Mouse (Mus musculus): Measurements from ENCODE around the gene Gm43518. TPM values are rescaled to one million over a fixed set of nuclear protein-coding genes. Genes with fewer than 3 reads are reported as not detected.

The Gm43518 gene
- total RNA-seq, 4 experiments from 2014 or later = 0.94 TPM; not detected in 3

GRCm38 (mm10) chr5:123933556-123933955, 6.3 kb downstream of the Gm43518 start:
- no peak for DNase-seq (ENCODE audit: low spot score in 2 of 2)

GRCm38 (mm10) chr5:123933957-123934591, 6.9 kb downstream of the Gm43518 start:
- no peak for DNase-seq (ENCODE audit: low spot score in 2 of 2)

- DNase-seq (ENCODE audit: low spot score in 2 of 2) = no peak
These were observed 8.7 kb downstream of the Gm43518 start for GRCm38 (mm10) chr5:123935931-123936330.

GRCm38 (mm10) chr5:123938479-123938878, 11.3 kb downstream of the Gm43518 start:
- DNase-seq (ENCODE audit: low spot score in 2 of 2) = no peak

- DNase-seq (ENCODE audit: low spot score in 2 of 2) = no peak
These were observed 19.3 kb downstream of the Gm43518 start for GRCm38 (mm10) chr5:123946546-123946945.

- no peak for DNase-seq (ENCODE audit: low spot score in 2 of 2)
These were observed 20.0 kb downstream of the Gm43518 start for GRCm38 (mm10) chr5:123947041-123947761.

- DNase-seq (ENCODE audit: low spot score in 2 of 2) = no peak
These were observed 25.3 kb downstream of the Gm43518 start for GRCm38 (mm10) chr5:123952365-123953045.

GRCm38 (mm10) chr5:123957213-123957612, 30.0 kb downstream of the Gm43518 start:
- DNase-seq (ENCODE audit: low spot score in 2 of 2) = no peak

GRCm38 (mm10) chr5:123959018-123959417, 31.8 kb downstream of the Gm43518 start:
- no peak for DNase-seq (ENCODE audit: low spot score in 2 of 2)

- DNase-seq (ENCODE audit: low spot score in 2 of 2) = no peak
These were observed 32.9 kb downstream of the Gm43518 start for GRCm38 (mm10) chr5:123960129-123960528.

- DNase-seq (ENCODE audit: low spot score in 2 of 2) = no peak
These were observed 33.8 kb downstream of the Gm43518 start for GRCm38 (mm10) chr5:123961046-123961445.

- DNase-seq (ENCODE audit: low spot score in 2 of 2) = no peak
These were observed 37.0 kb downstream of the Gm43518 start for GRCm38 (mm10) chr5:123964208-123964607.

GRCm38 (mm10) chr5:123966759-123967158, 39.5 kb downstream of the Gm43518 start:
- DNase-seq (ENCODE audit: low spot score in 2 of 2) = no peak

- DNase-seq (ENCODE audit: low spot score in 2 of 2) = no peak
These were observed 41.2 kb downstream of the Gm43518 start for GRCm38 (mm10) chr5:123968468-123968867.

- DNase-seq (ENCODE audit: low spot score in 2 of 2) = no peak
These were observed 42.0 kb downstream of the Gm43518 start for GRCm38 (mm10) chr5:123969216-123969615.

GRCm38 (mm10) chr5:123970576-123970975, 43.4 kb downstream of the Gm43518 start:
- no peak for DNase-seq (ENCODE audit: low spot score in 2 of 2)

GRCm38 (mm10) chr5:123972453-123972852, 45.2 kb downstream of the Gm43518 start:
- no peak for DNase-seq (ENCODE audit: low spot score in 2 of 2)

- peak; percentile 57 to 58 for DNase-seq (ENCODE audit: low spot score in 2 of 2)
These were observed 46.3 kb downstream of the Gm43518 start, which contains the start of gene Hip1r for GRCm38 (mm10) chr5:123973299-123974178. Gene Hip1r, plus strand, starts transcription at chr5:123973628.

- DNase-seq (ENCODE audit: low spot score in 2 of 2) = no peak
These were observed 46.9 kb downstream of the Gm43518 start for GRCm38 (mm10) chr5:123974179-123974485.

GRCm38 (mm10) chr5:123974616-123975111, 47.4 kb downstream of the Gm43518 start:
- DNase-seq (ENCODE audit: low spot score in 2 of 2) = no peak

GRCm38 (mm10) chr5:123975668-123976180, 48.5 kb downstream of the Gm43518 start:
- no peak for DNase-seq (ENCODE audit: low spot score in 2 of 2)

All from gastrocnemius, adult 8-10 months (tissue).